Mouse (Mus musculus) layer of hippocampus, postnatal 36 days (tissue): ENCODE results near the gene Camk1. TPM values are rescaled to one million over a fixed set of nuclear protein-coding genes. Genes with fewer than 3 reads are reported as not detected.
"Not testable (repeated sequence)": the region's sequence is repeated elsewhere in the genome, so short reads cannot be mapped to it uniquely, and the experiment has no call there.

Source experiments
- DNase-seq, 2 experiments: peaks; one replicate each; pipeline ENCODE4 v3.0.0; 2022
- total RNA-seq, 2 experiments: library from RNA; stranded (reverse); gene quantifications; 2 replicates each; pipeline ENCODE4 v1.2.3; 2021

Gene Camk1
- total RNA-seq, 2 experiments from 2014 or later: 48.6 to 50.1 TPM

GRCm38 (mm10) chr6:113353696-113354095, 9.9 kb upstream of the Camk1 start:
- no peak for DNase-seq

- DNase-seq: no peak
Measured at GRCm38 (mm10) chr6:113352820-113353219, 9.0 kb upstream of the Camk1 start.

DNA sequence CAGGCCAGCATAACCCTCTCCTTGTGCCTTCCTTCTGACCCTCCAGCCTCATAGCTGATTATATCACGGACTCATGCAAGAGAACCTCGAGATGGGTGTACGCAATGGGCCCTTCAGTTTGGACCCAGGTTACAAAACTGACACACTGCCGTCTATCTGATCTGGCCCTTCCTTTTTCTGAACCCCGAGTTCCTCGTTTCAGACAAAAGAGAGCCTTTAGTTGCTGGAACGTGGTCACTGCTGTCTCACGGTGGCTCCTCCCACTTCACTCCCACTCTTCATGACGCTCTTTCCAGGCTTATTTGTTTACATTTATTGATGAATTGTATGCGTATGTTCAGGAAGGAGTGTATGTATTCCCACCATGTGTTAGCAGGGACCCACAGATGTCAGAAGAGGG, 7.9 kb upstream of the Camk1 start:
- no peak for DNase-seq

GRCm38 (mm10) chr6:113351161-113351560, 7.4 kb upstream of the Camk1 start:
- DNase-seq: no peak

DNA sequence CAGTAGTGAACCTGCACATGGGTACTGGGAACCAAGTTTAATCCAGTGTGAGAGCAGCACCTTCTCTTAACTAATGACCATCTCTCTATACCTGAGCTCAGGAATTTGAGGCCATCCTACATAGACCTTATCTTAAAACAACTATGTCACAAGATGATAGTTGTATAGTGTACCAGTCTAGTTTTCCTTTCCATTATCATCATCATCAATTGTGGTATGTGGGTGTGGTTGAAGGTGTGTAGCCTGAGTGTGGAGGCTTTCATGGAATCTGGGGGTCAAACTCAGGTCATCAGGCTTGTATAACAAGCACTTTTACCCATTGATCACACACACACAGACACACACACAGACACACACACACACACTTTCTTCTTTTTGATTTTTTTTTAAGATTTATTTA, 6.8 kb upstream of the Camk1 start:
- no peak for DNase-seq

- DNase-seq: no peak
Measured at GRCm38 (mm10) chr6:113346897-113347296, 3.1 kb upstream of the Camk1 start.

GRCm38 (mm10) chr6:113344321-113344720, 537 bp upstream of the Camk1 start:
- no peak for DNase-seq

GRCm38 (mm10) chr6:113342297-113342696, 1.5 kb downstream of the Camk1 start:
- no peak for DNase-seq

DNA sequence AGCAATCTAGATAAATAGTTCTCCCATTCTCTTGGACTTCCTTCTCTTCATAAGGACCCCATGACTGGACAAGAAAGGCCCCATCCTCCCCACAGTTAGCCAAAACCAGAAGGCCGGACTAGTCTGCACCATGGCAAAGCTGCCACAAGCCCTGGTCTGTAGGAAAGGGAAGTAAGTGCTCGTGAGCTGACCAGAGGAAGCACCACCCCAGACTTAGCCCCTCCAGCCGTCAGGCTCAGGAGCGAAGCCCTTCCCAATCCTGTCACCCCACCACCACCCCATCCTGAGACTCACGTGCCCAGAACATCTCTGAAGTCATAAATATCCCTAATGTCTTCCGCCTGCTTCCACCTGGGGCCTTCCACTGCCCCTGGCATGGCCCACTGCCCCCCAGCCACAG, 2.2 kb downstream of the Camk1 start:
- DNase-seq: no peak

- no peak for DNase-seq
Measured at GRCm38 (mm10) chr6:113336852-113337620, 6.7 kb downstream of the Camk1 start.

DNA sequence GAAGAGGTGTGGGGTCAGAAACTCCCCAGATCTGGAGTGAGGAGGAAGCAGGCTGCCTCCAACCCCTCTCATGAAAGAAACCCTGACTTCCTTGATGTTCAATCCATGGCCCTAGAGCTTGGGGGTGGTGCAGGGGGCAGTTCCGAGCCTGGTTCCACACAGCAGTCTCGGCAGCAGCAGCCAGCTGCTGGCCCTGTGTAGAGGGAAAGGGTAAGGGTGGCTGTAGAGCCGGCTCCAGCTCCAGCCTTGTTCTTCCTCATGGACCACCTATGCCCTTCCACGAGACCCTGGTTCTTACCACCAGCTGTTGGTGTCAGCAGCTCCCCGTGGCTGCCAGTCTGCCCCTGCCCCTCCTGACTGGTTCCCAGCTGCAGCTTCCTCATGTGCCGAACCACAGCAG, 9.6 kb downstream of the Camk1 start:
- no peak for DNase-seq

DNA sequence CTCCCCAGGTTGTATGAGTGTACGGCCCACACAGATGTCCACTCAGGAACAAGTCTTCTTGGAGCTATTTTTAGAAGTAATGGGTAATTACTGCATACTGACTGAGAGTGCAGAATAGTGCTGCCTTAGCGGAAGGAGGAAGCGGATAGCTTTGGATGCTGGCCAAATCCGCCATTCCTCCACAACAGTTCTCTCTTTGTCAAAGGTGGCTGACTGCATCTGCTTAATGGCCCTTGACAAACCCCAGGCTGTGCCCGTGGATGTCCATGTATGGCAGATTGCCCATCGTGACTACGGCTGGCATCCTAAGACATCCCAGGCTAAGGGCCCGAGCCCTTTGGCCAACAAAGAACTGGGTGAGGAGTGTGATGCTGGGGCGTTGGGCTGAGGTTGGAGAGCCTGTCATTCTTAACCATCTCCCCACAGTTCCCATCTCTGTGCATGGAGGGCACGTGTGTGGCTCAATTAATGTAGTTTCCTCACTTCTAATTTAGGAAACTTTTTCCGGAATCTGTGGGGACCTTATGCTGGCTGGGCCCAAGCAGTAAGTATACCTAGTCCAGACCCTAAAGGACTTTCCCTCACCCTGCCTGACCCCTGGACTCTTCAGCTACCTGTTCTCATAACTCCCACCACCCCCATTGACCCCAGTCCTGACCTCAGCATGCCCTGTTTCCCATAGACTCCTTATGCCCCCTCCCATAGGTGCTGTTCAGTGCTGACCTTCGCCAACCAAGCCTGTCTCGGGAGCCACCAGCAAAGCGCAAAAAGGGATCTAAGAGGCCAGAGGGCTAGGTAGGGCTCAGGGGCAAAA, 10.4 kb downstream of the Camk1 start:
- DNase-seq: peak; percentile 59 to 66

- DNase-seq: not testable (repeated sequence)
Measured at GRCm38 (mm10) chr6:113332734-113333133, 11.1 kb downstream of the Camk1 start.

GRCm38 (mm10) chr6:113331721-113332120, 12.1 kb downstream of the Camk1 start:
- DNase-seq: no peak

DNA sequence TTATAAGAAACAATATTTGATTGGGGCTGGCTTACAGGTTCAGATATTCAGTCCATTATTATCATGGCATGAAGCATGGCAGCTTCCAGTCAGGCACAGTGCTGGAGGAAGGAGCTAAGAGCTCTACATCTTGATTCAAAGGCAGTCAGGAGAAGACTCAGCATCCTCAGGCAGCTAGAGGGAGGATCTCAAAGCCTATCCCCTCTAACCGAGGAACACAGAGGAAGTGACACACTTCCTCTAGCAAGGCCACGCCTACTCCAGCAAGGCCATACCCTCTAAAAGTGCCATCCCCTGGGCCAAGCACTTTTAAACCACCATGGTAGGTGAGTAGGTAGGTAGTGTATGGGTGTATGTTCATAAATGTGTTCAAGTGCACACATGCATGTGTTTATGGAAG, 13.2 kb downstream of the Camk1 start:
- no peak for DNase-seq

DNA sequence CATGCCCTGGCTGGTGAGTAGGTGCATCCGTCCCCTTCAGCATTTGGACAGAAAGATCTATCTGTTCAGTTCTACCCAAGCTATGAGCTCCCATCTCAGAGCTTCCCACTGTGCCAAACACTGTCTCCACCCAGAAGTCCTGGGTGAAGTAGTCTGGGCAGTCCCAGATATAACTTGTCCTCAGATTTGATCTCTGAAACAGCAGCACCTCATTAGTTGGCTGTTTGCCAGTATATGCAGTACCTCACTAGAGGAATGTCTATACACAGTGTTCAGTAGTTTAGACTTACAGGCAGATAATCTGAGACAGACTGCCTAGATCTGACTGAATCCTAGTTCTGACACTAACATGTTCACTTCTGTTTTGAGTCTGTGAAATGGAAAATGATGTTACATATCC, 14.4 kb downstream of the Camk1 start:
- no peak for DNase-seq

DNA sequence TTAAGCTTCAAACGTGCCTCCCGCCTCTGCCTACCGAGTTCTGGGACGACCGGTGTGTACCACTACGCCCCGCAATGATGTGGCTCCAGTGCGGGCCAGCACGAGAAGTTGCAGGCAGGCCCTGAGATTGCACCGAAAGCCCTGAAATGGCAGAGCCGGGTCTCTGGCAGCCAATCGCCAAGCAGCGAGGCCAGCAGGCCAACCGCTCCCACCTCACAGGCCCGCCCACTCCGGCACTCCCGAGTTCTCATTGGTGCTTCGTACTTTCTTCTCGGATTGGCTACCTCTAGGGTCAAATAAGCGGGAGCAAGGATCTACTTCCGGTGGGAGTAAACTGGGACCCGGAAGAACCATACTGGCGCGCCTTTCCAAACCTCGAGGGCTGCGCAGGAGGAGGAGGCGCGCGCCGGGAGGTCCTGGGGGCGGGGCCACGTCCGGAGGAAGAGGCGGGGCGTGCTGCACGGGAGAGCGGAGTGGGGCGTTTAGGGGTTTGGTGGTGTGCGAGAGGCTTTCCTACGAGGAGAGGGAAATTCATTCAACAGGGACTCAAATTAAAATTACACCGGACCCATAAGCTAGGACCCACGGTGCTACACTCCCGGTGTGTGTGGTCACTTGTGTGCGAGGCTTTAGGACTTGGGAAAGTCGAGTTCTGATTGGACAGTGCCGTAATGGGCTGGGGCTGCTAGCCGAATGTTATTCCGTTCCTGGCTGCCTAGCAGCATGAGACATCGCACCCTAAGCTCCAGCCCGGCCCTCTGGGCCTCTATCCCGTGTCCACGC, 17.1 kb downstream of the Camk1 start, which contains the start of gene Ogg1:
Gene Ogg1, plus strand, starts transcription at position 440 of the 783 bp plus-strand sequence.
- peak; percentile 98 for DNase-seq

DNA sequence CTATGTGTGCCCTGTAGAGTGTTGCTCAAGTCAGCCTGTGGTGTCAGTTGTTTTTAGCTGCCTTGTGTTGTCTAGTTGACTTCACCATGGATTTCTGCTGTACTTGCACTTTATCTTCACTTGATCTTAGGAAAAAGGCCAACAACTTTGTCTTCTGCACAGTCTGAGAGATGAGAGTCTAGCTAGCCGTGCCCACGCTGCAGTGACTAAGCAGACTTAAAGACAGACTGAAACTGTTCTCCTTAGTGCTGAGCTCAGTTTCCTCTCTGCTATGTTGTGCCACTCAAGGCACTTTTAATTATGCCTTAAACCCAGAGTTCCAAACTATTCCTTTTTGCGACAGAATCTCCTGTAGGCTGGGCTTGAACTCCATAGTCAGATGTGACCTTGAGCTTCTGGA, 27.8 kb downstream of the Camk1 start:
- no peak for DNase-seq

DNA sequence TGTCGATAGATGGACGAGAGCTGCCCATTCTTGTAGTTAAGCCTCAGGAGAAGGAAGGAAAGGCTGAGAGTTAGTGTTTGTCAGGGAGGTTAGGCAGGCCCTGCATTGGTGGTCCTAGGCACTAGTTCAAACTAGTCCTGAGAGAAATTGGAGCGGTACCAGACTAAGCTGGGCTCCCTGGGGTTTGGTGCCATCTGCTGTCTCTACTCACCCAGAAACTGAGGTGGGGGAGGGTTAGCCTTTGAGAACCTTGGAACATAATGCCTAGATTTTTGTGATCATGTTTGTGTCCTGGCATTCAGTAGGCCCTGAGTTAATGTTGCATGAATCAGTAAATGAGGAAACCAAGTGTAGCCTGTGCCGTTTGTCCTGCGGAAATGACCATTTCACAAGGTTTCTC, 35.6 kb downstream of the Camk1 start:
- DNase-seq: peak; percentile 39 to 59

DNA sequence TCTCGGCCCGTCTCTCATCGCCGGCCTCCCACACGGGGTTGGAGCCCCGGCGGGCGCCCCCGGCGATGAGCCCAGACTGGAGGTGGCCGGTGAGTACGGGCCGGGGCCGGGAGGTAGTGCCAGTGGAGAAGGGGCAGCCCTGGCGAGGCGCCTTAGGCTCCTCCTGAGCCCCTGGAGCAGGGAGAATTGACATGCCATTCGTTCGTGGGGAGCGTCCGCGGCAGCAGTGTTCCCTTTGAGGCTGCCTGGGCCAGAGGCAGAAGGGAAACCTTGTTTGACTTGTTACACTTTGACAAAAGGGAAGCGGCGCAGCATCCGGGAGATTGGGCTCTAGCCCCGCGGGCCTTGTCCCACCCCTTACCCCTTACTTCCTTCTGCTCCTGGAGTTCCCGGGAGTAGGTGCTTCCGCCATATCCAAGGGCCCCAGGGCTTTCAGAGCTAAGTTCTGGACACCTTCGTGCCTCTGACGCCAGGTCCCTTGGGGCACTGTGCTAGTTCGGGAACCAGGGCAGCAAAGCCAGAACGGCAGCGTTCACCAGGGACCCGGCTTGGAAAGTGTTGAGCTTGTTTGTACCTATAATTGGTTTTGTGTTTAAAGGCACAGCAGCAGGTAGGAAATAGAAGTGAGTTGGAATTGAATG, 36.2 kb downstream of the Camk1 start:
- peak; percentile 22 to 37 for DNase-seq

DNA sequence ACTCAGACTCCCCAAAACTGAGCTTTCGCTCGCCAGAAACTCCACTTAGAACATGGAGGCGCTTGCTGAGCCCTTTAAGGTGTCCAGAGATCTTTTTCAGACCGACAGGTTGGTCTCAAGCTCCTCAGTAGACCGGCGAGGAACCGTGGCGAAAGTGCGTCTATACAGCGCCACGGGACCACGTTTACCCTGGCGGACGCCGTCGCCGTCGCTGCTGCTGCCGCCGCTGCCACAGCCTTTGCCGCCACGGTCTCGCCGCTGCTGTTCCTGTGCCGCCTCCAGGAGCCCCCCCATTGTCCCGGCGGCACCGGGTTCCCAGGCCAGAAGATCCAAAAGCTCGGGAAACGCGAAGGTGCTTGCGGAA, 36.8 kb downstream of the Camk1 start, which contains the start of gene Brpf1:
Gene Brpf1, plus strand, starts transcription at position 152 of the 364 bp plus-strand sequence.
- DNase-seq: no peak

DNA sequence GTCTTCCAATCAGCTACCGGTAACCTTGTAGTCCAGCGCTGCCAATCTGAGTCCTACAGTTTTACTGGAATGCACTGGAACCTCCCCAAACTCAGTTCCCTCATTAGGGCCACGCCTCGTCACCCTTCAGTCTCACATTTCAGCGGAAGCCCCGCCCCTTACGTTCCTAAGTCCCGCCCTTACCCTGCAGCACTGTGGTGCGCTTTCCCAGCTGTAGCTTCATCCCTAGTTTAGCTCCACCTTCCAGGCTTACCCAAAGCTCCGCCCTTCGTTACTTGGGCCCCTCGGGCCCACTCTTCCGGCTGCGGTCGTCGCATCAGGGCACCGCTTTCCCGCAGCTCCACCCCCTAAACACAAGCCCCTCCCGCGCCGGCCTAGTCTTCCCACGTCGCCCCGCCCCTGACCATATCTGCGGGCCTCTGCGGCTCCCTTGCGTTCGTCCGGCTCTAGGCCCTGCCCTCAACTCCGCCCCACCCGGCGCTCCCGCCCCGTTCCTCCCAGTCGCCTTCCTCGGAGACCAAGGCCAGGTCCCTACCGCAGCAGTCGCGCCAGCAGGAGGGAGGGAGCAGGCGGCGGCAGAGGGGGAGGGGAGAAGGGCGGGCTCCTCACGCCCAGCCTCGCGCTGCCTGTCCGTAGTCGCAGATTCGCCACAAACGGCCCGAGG, 37.3 kb downstream of the Camk1 start:
- peak; percentile 99 to 100 for DNase-seq
